Mouse (Mus musculus) heart, adult 2 months (tissue): ENCODE results near the gene Efna5.

ENCODE experiments used
- CTCF ChIP-seq: fragments of 200-600 bp; IDR thresholded peaks from 2 replicates; pipeline ENCODE4 v1.8.1; 2022; ENCODE audit warnings: antibody characterized with exemption, mild to moderate bottlenecking, moderate library complexity
- POLR2A ChIP-seq: fragments of 200-500 bp; IDR thresholded peaks from 2 replicates; pipeline ENCODE4 v1.6.1; 2011; ENCODE audit warnings: mild to moderate bottlenecking, low read depth, low read length, control low read depth; ENCODE audit not compliant: insufficient read depth

GRCm38 (mm10) chr17:62776710-62777109 is 104.4 kb downstream of the Efna5 start:
- TF ChIP-seq CTCF (no peak), POLR2A (no peak)
